Mouse (Mus musculus) thymus, postnatal 10 days (tissue): Measurements from ENCODE around the gene Fgfr2.

Experiments used
- DNase-seq, 2 experiments: peaks; one replicate each; pipeline ENCODE4 v3.0.0; 2021; ENCODE audit warnings: low spot score in 2 of 2

Fgfr2 gene

GRCm38 (mm10) chr7:132939118-132939517, 184.0 kb downstream of the Fgfr2 start:
- DNase-seq = no peak

GRCm38 (mm10) chr7:132934743-132935142, 188.4 kb downstream of the Fgfr2 start:
- no peak for DNase-seq

DNA sequence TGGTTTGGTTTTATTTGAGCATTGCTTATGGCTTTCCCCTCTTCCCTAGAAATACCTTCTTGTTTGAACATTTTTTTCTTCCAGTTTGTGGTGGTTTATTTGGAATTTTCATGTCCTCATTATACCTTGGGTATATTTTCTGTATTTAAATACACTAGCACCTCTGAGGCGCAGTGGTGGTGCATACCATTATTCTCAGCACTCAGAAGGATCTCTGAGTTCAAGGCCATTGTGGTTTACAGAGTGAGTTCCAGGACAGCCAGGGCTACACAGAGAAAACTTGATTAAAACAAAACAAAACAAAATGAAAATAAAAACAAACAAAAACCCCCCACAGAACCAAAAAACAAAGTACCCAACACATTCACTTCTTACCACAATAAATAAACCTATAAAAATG, 189.8 kb downstream of the Fgfr2 start:
- DNase-seq = no peak

DNA sequence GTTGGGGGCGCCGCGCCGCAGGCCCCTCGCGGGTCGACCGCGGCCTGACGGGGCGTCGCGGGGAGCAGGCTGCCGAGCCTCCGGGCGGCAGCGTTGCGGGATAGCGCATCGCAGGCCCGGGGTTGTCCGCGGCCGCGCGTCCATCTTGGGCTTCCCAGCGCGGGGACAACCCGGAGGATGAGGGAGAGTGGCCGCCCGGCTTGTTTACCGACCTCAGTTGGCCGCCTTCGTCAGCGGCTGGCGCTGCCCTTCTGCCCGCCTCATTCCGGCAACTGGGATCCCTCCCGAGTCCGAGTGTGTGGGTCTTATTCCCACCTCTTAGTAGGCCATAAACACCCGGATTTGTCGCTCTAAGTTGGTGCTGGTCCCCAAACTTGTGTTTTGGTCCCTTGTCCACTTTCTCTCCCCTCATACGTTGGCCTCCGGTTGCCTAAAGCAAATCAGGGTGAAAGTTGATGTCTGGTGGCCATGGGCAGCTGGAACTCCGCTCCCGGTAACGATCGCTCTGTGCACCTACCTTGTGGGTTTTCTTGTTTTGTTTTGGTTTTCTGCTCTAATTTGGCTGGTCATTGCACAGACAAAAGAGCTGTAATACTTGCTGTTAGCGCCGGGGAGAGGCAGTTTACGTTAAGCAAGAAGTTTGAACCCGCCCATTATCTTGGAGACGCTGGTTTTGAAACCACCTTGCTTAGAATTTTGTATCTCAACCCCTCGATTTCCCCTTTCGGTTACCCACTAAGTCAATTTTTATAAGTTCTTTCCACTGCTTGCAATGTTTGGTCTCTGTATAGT, 191.4 kb downstream of the Fgfr2 start:
- peak; percentile 5 to 32 for DNase-seq

DNA sequence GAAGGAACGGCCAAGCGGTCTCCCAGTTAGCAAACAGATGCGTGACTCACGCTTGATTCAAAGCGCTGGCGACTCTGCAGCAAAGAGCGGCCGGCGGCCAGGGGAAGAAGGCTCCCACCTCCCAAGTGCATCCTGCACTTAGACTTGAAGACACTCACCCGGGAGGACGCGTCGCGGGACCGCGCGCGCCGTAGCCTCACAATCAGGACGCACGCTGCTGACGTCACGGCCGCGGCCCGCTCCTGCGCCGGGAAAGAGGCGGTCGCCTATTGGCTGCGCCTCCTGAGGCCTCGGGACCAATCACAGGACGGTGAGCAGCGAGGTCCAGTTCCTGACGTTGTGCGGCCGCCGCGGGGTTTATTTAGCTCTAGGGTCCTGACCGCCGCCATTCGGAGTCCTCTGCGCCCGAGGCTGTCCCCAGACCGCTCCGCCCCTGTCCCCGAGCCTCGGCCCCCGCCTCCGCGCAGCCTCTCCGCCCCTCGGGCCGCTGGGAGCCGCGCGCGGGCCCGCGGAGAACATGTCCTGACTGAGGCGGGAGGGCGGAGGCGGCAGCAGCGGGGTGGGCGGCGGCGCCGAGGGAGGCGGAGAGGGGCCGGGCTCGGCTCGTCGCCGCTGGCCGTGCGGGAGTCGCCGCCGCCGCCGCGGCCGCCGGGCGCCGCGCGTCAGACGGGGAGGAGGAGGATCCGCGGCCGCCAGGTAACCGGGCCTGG, 192.1 kb downstream of the Fgfr2 start, which contains the start of gene Zranb1:
Gene Zranb1 (plus strand): TSS at position 293 of the 710 bp plus-strand sequence.
- peak; percentile 96 to 97 for DNase-seq

- no peak for DNase-seq
Measured at GRCm38 (mm10) chr7:132930055-132930454, 193.1 kb downstream of the Fgfr2 start.

- DNase-seq = no peak
Measured at GRCm38 (mm10) chr7:132927201-132927600, 195.9 kb downstream of the Fgfr2 start.

GRCm38 (mm10) chr7:132925227-132925626, 197.9 kb downstream of the Fgfr2 start:
- DNase-seq = no peak

- DNase-seq = no peak
Measured at GRCm38 (mm10) chr7:132921971-132922370, 201.2 kb downstream of the Fgfr2 start.

- no peak for DNase-seq
Measured at GRCm38 (mm10) chr7:132903796-132904195, 219.4 kb downstream of the Fgfr2 start.

GRCm38 (mm10) chr7:132900826-132901531, 222.2 kb downstream of the Fgfr2 start:
- no peak for DNase-seq

DNA sequence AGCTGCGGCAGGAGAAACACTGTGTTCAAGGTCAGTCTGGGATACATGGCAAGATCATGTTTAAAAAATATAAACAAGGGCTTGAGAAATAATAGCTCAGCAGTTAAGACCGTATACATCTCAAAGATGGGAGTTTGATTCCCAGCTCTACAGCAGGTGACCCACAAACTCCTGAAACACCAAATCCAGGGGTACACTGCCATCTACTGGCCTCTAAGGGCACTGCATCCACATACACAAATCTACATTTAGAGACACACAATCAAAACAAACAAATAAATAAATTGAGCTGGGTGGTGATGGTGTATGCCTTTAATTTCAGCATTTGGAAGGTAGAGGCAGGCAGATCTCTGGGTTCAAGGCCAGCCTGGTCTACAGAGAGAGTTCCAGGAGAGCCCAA, 224.9 kb downstream of the Fgfr2 start:
- DNase-seq = peak; percentile 11 to 45

DNA sequence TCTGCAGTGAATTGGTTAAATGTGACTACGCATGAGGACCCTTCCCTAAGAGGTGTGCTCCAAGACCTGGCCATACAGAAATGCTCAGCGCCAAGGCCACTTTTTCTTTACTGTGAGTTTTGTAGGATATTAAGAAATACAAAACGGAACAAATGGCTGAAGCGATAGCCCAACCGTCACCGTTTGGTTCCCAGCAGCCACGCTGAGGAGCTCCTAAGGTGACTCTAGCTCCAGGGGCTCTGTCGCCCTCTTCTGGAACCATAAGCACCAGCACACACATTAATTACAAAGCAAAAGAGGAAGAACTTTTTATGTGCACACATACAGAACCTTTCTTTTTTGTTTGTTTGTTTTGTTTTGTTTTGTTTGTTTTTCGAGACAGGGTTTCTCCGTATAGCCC, 225.9 kb downstream of the Fgfr2 start:
- DNase-seq = no peak

DNA sequence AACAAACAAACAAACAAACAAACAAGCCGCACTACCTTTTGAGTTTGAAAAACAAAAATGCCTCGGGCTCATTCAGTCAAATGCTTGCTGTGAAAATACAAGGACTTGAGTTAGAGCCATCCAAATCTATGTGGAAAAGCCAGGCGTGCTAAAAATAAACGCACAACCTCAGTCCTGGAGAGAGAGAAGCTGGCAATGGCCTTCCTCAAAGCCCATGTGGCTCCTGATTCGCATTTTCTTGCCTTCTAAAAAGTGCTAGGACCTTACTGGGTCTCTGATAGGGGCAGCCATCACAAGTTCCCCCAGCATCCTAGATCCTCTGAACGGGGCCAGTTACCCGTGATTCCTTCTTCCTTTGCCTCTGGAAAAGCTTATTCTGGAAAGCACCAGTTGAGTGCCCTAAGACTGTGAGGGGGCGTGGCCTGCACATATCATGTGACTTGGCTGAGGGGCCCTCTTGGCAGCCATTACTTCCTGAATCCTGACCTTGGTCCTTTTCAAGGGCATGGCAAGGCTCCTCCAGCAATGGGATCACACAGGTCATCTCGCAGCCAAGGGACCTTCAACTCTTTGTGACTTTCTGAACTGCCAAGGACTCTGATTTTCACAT, 226.8 kb downstream of the Fgfr2 start:
- no peak for DNase-seq

- DNase-seq = no peak
Measured at GRCm38 (mm10) chr7:132894841-132895555, 228.2 kb downstream of the Fgfr2 start.

DNA sequence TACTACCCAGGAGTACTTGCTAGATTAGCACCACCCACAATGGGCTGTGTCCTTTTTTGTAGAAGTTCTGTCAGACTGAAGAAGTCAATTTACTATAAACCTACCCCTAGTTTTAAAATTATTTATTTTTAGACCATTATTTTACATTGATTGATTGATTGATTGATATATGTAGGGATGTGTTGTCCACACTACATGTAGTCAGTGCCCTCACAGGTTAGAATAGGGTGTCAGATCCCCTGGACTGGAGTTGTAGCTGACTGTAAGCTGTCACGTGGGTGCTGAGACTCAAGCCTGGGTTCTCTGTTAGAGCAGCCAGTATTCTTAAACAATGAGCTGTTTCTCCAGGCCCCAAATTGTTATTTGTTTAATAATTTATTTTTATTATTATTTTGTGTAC, 229.8 kb downstream of the Fgfr2 start:
- no peak for DNase-seq

DNA sequence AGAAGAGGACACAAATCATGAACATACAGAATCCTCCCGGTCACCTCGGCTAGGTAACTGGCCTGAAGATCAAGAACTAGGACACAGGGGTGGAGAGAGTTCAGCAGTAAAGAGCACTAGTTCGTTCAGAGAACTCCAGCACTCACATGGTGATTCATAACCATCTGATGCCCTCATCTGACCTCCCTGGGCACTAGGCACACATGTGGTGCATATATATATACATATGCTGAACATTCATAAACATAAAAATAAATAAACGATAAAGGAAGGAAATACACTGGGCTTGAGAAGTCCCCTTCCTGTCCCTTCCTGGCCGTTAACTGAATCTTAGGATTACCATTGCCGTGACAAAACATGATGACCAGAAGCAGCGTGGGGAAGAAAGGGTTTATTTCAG, 230.3 kb downstream of the Fgfr2 start:
- DNase-seq = no peak

DNA sequence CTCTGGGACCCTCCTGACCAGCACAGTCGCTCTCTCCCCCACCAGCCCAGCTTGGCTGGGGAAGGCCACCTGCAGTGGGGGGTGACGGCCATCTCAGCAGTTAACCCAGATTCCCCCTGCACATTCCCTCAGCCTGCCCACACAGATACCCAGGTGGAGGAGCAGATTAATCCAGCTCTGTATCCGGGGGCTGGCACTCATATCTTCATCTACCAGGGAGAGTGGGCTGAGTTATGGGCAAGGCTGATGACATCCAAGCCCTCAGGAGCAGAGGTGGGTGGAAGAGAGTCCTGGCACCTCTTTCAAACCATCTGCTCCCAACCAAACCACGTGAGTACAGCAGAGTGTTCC, 230.9 kb downstream of the Fgfr2 start:
- DNase-seq = no peak

GRCm38 (mm10) chr7:132891561-132892310, 231.4 kb downstream of the Fgfr2 start:
- DNase-seq = no peak

DNA sequence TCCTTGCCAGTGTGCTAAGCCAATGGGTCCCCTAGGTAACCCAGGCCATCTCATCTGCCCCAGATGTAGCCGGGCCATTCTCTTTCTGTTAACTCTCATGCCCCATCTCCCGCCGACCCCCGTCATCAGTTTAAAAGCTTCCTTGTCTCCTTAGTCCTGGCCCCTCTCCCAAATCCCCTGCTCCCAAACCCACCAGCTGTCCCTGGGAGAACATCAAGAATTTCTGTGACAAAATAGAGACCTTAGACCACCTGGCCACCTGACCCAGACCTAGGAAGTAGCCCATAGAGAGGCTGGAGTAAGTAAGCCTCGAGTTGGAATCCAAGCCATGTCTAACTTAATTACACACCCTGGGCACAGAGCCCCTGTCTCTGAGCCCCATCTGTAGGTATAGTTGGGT, 232.9 kb downstream of the Fgfr2 start:
- DNase-seq = no peak

DNA sequence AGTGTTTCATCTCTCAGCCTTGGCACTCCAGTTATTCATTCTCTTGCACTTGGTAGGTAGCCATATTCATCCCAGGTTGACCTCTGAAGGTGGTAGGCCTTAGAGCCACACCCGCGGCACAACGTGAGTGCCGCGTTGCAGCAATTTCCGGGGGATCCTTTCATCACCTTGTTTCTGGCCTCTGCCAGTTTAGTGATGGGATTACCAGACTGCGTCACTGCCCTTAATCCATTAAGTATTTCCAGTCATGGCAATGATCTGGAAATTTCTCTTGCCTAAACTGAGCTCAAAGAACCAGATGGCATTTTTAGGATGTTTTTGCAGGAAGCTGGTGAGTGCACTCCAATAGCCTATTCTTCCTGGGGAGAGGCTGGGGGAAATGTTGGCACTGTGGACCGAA, 233.5 kb downstream of the Fgfr2 start:
- no peak for DNase-seq
